Mouse (Mus musculus): ENCODE results near the gene Rnf43.

The Rnf43 gene

GRCm38 (mm10) chr11:87662407-87662806 lies at the start of gene Rnf43:
Gene Rnf43, plus strand, starts transcription at chr11:87662722.
- in situ Hi-C loops (cut with MboI, MseI), result loop anchor here (5.0 kb wide), 2 partner anchors 65 to 105 kb away; no protein-coding TSS in a partner anchor

GRCm38 (mm10) chr11:87613972-87614371 lies 48.5 kb upstream of the Rnf43 start:
- in situ Hi-C loops (cut with MboI, MseI), result no loop called here

DNA sequence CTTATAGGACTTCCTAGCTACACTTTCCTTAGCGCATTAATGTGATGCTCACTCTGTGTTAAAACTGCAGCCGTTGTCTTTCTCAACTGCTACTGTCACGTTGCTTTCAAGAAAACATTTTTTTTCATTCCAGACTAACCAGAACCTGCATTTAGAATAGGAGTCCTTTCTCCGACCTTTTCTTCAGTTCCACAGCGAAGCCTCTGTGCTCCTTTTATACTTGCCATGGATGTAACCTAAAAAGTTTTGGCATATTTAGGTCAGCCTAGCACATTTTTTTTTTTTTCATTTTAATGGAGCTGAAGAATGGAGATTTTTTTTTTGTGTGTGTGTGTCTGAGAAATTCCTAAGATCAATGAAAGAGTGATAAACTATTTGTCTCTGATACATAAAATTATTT lies 47.0 kb upstream of the Rnf43 start:
- in situ Hi-C loops (cut with MboI, MseI), result no loop called here

- in situ Hi-C loops (cut with MboI, MseI), result no loop called here
These were observed 46.6 kb upstream of the Rnf43 start for GRCm38 (mm10) chr11:87615952-87616351.

DNA sequence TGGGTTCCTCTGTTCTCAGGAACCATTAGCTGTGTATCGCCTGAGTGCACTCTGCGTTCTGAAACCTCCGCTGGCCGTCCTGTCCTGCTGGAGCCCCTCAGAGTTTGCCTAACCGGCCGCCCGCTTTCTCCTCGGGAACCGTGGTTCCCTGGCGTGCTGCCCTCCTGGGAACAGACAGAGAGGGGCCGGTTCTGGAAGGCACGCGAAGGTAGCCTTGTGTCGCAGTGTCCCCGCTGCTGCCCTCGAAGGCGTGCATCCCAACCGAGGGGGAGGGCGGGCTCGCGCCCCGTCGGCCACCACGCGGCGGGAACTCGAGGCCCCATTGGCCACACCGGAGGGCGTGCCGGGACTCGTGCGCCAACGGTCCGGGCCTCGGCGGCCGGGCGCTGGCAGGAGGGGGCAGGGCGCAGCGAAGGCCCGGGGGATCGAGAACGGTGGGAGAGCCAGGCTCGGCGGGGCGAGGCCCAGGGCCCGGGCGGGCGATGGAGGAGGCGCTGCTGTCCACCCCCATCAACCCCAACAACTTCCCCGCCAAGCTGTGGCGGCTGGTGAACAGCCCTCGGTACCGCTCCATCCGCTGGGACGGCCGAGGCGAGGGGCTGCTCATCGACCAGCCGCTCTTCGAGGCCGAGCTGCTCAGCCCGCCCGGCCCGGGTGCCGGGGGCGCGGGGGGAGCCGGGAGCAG lies 45.6 kb upstream of the Rnf43 start, which contains the start of gene Hsf5:
Hsf5 (plus strand) TSS at position 375 of the 685 bp plus-strand sequence.
- in situ Hi-C loops (cut with MboI, MseI), result no loop called here

DNA sequence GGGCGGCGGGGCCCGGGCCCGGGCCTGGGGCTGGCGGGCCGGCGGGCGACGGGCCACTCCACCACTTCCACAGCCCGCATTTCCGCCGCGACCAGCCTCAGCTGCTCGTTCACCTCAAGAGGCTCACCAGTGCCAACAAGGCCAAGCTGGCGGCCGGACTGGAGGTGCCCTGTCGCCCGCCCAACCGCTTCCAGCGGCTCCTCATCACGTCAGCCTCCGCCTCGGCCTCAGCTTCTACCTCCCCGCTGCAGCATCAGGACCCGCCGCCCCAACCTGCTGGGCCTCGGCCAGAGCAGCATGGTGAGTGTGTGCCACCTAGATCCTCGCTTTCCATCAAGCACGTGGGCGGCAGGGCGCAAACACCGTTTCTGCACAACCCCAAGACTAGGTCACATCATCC lies 44.9 kb upstream of the Rnf43 start:
- in situ Hi-C loops (cut with MboI, MseI), result no loop called here

DNA sequence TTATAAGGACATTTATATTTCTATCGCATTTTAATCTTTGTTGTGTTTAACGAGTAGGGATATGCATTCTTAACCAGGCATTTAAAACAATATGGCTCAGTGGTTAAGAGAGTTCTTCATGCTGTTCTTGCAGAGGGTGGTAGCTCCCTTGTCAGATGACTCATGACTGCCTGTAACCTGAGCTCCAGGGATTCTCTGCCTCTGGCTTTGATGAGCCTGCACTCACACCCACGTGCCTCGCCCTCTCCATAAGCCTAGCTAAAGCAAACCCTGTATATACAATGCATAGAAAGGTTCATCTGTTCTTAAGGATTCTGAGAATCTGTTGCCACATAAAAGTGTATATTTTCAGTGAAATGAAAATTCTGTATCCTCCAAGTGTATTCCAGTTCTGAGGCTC lies 39.4 kb upstream of the Rnf43 start:
- in situ Hi-C loops (cut with MboI, MseI), result no loop called here

- in situ Hi-C loops (cut with MboI, MseI), result no loop called here
These were observed 32.7 kb upstream of the Rnf43 start for GRCm38 (mm10) chr11:87629859-87630258.

GRCm38 (mm10) chr11:87638793-87639192 lies 23.7 kb upstream of the Rnf43 start:
- in situ Hi-C loops (cut with MboI, MseI), result no loop called here

DNA sequence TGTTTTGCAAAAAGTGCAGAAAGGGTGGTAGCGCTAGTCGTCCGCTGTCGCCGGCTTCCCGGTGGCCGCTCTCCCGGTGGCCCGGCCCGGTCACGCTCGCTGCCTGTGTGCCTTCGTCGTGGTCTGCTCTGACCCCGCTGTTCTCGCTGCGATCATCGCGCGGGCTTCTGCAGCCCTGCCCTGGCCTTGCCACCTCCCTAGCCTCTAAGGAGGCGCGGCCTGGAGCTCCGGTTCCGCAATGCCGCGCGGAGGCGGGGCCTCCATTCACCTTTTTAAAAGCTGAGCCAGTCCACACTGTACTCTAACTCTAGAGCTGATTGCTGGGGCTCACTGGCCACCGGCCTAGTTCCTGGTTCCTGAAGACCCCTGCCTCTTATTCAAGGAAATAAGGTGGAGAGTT lies 23.3 kb upstream of the Rnf43 start:
- in situ Hi-C loops (cut with MboI, MseI), result no loop called here

DNA sequence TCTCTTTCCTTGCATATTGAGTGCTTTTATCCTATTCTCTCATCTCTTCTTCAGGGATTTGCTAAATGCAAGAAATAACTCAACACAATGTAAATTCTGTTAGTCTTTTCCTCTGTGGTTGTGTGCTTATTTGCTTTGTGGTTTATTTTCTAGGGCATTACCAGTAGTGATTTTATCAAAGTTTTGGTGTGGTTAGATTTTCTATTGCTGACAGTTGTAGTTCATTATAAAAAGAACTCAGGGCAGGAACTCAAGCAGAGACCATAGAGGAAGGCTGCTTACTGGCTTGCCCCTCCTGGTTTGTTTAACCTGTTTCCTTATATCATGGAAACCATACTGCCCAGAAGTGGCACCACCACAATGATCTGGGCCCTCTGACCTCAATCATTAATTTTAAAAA lies 19.7 kb upstream of the Rnf43 start:
- in situ Hi-C loops (cut with MboI, MseI), result no loop called here

- in situ Hi-C loops (cut with MboI, MseI), result no loop called here
These were observed 7.8 kb upstream of the Rnf43 start for GRCm38 (mm10) chr11:87654693-87655092.

- in situ Hi-C loops (cut with MboI, MseI), result no loop called here
These were observed 3.3 kb upstream of the Rnf43 start for GRCm38 (mm10) chr11:87659216-87659615.

DNA sequence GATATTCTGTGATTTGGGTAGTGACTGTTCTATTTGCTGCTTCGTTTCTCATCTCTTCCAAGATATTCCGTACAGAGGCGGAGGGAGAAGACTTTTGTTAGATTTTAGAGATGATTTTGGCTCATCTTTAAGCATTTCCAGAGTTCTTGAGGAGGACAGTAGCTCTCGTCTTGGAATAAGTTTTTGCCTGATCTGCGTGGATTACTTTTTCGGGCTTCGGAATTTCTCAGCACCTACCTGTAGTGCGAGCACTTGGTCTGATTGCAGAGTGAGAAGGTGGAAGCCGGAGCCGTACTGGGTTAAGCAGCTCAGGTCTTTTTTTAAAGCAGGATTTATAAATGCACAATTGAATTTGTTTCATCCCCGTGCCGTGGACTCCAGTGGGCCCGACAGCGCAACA lies 300 bp downstream of the Rnf43 start:
- in situ Hi-C loops (cut with MboI, MseI), result loop anchor here (5.0 kb wide), 2 partner anchors 64 to 104 kb away; no protein-coding TSS in a partner anchor

GRCm38 (mm10) chr11:87663948-87664347 lies 1.4 kb downstream of the Rnf43 start:
- in situ Hi-C loops (cut with MboI, MseI), result loop anchor here (5.0 kb wide), 2 partner anchors 63 to 103 kb away; no protein-coding TSS in a partner anchor

- in situ Hi-C loops (cut with MboI, MseI), result loop anchor here (5.0 kb wide), 2 partner anchors 63 to 103 kb away; no protein-coding TSS in a partner anchor
These were observed 2.0 kb downstream of the Rnf43 start for GRCm38 (mm10) chr11:87664521-87664920.

DNA sequence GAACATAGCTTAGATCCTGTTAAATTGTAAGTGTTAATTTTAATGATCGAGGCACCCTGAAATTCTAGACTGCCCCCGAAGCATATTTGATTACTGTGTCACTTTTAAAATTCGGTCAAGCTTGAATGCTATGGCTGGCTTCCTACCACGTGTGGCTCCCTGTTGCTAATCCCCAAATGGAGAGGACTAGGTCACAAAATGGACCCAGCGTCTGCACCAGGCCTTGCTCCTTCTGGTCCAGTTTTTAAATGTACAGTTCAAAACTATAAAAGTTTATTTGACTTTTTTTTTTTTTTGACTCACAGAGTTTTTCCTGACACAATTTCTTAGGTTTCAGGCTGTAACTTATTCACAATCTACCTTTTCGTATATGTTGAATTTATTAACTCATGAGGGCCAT lies 2.7 kb downstream of the Rnf43 start:
- in situ Hi-C loops (cut with MboI, MseI), result no loop called here

- in situ Hi-C loops (cut with MboI, MseI), result no loop called here
These were observed 3.1 kb downstream of the Rnf43 start for GRCm38 (mm10) chr11:87665658-87666057.

DNA sequence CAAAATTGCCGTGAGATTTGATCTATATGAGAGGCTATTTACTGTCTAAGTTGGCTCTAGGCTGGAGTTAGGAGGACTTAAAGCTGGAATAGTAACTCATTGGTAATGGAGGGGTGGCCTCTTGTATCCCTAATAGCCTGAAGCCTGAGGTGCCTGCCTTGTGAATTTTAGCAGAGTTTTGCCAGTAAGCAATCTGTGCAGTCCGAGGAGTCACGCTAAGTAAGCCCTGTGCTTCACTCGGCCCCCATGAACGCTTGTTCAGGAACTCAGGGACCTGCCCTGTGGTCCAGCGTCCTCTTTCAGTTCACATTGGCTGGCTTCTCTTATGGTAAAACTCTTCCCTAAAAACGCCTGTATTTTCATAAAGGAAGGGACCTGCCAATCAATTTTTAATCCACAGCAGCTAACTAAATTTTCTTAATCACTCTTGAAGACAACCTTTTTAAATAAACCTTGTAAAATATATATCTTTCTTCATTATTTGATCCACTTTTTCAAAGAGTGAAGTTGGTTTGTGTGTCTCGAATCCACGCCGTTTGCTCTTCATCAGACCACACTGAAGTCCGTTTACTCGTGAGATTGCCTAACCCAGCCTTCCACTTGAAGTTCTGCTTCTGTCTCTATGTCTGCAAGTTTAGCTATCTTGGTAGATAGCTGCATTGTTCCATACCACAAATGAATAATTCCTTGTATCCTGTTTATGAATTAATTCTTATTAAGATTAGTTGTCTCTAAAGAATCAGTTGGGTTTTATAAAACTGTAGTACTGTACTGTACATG lies 3.9 kb downstream of the Rnf43 start:
- in situ Hi-C loops (cut with MboI, MseI), result no loop called here

DNA sequence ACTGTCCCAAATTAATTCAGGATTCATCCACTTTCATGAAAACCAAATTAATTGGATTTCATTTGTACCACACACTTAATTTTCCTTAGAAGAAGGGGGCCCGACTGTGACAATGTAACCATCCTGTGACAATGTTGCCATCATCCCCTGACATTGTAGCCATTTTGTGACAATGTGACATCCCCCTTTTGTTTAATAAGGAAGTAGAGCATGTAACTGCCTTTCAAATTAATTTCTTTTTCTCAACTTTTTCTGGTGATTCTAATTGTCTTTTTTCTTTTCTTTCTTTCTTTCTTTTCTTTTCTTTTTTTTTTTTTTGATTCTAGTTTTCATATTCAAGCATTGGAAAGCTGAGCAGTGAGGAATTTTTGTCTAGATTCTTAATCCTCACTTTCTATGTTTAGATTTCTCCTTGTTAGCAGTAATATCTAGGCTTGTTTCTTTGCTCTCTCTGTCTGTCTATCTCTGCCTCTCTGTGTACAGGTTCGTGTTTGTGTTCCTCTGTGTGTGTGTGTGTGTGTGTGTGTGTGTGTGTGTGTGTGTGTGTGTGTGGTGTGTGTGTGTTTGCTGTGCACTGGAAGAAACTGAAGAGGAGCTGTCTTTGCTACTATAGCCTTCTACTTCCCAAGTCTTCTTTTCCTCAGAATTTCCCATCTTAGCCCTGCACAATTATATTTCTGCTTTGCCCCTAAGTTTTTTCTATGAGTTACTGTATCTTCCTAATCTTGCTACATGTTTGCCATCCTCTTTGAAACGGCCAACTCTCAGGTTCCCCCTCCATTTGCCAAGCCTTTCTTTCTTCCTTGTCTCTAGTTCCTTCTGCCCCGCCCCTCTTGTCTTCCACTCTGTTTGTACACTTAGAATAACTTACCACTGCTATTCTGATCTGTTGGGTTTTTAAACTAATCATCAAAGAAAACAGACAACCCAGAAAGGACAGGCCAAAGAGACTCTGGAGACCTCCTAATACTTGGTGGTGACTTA lies 4.9 kb downstream of the Rnf43 start:
- in situ Hi-C loops (cut with MboI, MseI), result no loop called here

DNA sequence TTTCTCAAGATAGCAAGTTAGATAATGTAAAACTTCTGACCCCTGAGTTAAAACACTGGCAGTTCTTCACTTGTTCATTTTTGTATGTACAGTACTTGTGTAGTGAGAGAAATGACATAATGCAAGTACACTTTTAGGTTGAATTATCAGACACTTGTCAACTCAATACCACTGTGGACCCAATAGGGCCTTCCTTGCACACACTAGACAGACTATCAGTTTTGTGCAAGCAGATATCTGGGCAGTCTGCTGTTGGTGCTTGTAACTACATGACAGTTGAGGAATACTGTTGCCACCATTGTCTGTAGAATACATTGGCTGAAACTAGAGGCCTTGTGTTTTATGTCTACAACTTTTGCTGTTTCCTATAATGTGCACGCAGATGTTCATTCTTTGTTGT lies 10.8 kb downstream of the Rnf43 start:
- in situ Hi-C loops (cut with MboI, MseI), result no loop called here

GRCm38 (mm10) chr11:87675606-87676005 lies 13.1 kb downstream of the Rnf43 start:
- in situ Hi-C loops (cut with MboI, MseI), result no loop called here
